Mouse (Mus musculus): ENCODE data around the gene Pdha1. TPM values are rescaled to one million over a fixed set of nuclear protein-coding genes. Genes with fewer than 3 reads are reported as not detected.

Pdha1 gene
- polyA plus RNA-seq, 1 experiment from 2014 or later: 109 TPM

- DNase-seq (ENCODE audit: low spot score): no peak
- H3K4me3 ChIP-seq (ENCODE audit: low read depth, low read length): no peak overlapping the region
- no peaks in the 10 kb centered on the region for H3K27me3 ChIP-seq (ENCODE audit: control insufficient read depth, insufficient read depth, low read length)
- 57% methylated on average over 4 of the region's 4 CpGs for WGBS
- no peaks in the 10 kb centered on the region for H3K36me3 ChIP-seq (ENCODE audit: control insufficient read depth, insufficient read depth, low read length)
- no peak for ATAC-seq (ENCODE audit: low FRiP score, low TSS enrichment)
- no peak overlapping the region for H3K27ac ChIP-seq (replicated peaks)
- H3K4me1 ChIP-seq (replicated peaks; ENCODE audit: control insufficient read depth, insufficient read depth): no peaks in the 10 kb centered on the region
- no peaks in the 10 kb centered on the region for H3K9me3 ChIP-seq (ENCODE audit: control insufficient read depth, low read length)
- TF ChIP-seq EP300 (optimal IDR thresholded peaks at IDR 0.05): no peak
- TF ChIP-seq CTCF (IDR thresholded peaks at IDR 0.05; ENCODE audit: low read depth): peak; percentile 76
- no peak overlapping the region for H3K9ac ChIP-seq (ENCODE audit: low read length)
- no peak overlapping the region for H3K4me2 ChIP-seq (replicated peaks; ENCODE audit: low read depth)
Measured at GRCm38 (mm10) chrX:160153147-160153815, 15.1 kb upstream of the Pdha1 start.

- DNase-seq (ENCODE audit: low spot score) (no peak), ATAC-seq (ENCODE audit: low FRiP score, low TSS enrichment) (no peak)
- Histone ChIP-seq H3K27ac (replicated peaks) (no peak overlapping the region), H3K27me3 (ENCODE audit: control insufficient read depth, insufficient read depth, low read length) (no peaks in the 10 kb centered on the region), H3K9me3 (ENCODE audit: control insufficient read depth, low read length) (no peaks in the 10 kb centered on the region), H3K4me2 (replicated peaks; ENCODE audit: low read depth) (no peak overlapping the region), H3K9ac (ENCODE audit: low read length) (no peak overlapping the region), H3K36me3 (ENCODE audit: control insufficient read depth, insufficient read depth, low read length) (no peaks in the 10 kb centered on the region), H3K4me1 (replicated peaks; ENCODE audit: control insufficient read depth, insufficient read depth) (no peaks in the 10 kb centered on the region), H3K4me3 (ENCODE audit: low read depth, low read length) (no peak overlapping the region)
- WGBS: 85% methylated on average over 3 of the region's 3 CpGs
- TF ChIP-seq CTCF (IDR thresholded peaks at IDR 0.05; ENCODE audit: low read depth): no peak
- TF ChIP-seq EP300 (optimal IDR thresholded peaks at IDR 0.05): no peak
Measured at GRCm38 (mm10) chrX:160148859-160149258, 10.6 kb upstream of the Pdha1 start.

- 58% methylated on average over 3 of the region's 3 CpGs for WGBS
- ATAC-seq (ENCODE audit: low FRiP score, low TSS enrichment): no peak
Measured at GRCm38 (mm10) chrX:160147406-160147805, 9.2 kb upstream of the Pdha1 start.

GRCm38 (mm10) chrX:160146806-160147205 is 8.6 kb upstream of the Pdha1 start:
- H3K4me2 ChIP-seq (replicated peaks; ENCODE audit: low read depth): no peak overlapping the region
- H3K9me3 ChIP-seq (ENCODE audit: control insufficient read depth, low read length): no peaks in the 10 kb centered on the region
- 78% methylated on average over 4 of the region's 4 CpGs for WGBS
- no peaks in the 10 kb centered on the region for H3K27me3 ChIP-seq (ENCODE audit: control insufficient read depth, insufficient read depth, low read length)
- H3K9ac ChIP-seq (ENCODE audit: low read length): no peak overlapping the region
- no peak for ATAC-seq (ENCODE audit: low FRiP score, low TSS enrichment)
- H3K4me1 ChIP-seq (replicated peaks; ENCODE audit: control insufficient read depth, insufficient read depth): no peaks in the 10 kb centered on the region
- no peak overlapping the region for H3K4me3 ChIP-seq (ENCODE audit: low read depth, low read length)
- DNase-seq (ENCODE audit: low spot score): peak; percentile 14
- no peaks in the 10 kb centered on the region for H3K36me3 ChIP-seq (ENCODE audit: control insufficient read depth, insufficient read depth, low read length)
- TF ChIP-seq EP300 (optimal IDR thresholded peaks at IDR 0.05) (no peak), CTCF (IDR thresholded peaks at IDR 0.05; ENCODE audit: low read depth) (no peak)
- no peak overlapping the region for H3K27ac ChIP-seq (replicated peaks)

More at GRCm38 (mm10) chrX:160147406-160147805, 9.2 kb upstream of the Pdha1 start:
- Histone ChIP-seq H3K9ac (ENCODE audit: low read length) (no peak overlapping the region), H3K36me3 (ENCODE audit: control insufficient read depth, insufficient read depth, low read length) (no peaks in the 10 kb centered on the region), H3K4me1 (replicated peaks; ENCODE audit: control insufficient read depth, insufficient read depth) (no peaks in the 10 kb centered on the region), H3K4me3 (ENCODE audit: low read depth, low read length) (no peak overlapping the region), H3K4me2 (replicated peaks; ENCODE audit: low read depth) (no peak overlapping the region), H3K27me3 (ENCODE audit: control insufficient read depth, insufficient read depth, low read length) (no peaks in the 10 kb centered on the region), H3K9me3 (ENCODE audit: control insufficient read depth, low read length) (no peaks in the 10 kb centered on the region), H3K27ac (replicated peaks) (no peak overlapping the region)
- no peak for DNase-seq (ENCODE audit: low spot score)
- TF ChIP-seq CTCF (IDR thresholded peaks at IDR 0.05; ENCODE audit: low read depth) (no peak), EP300 (optimal IDR thresholded peaks at IDR 0.05) (no peak)

- TF ChIP-seq CTCF (IDR thresholded peaks at IDR 0.05; ENCODE audit: low read depth): no peak
- no peak for TF ChIP-seq EP300 (optimal IDR thresholded peaks at IDR 0.05)
- ATAC-seq (ENCODE audit: low FRiP score, low TSS enrichment): peak; percentile 46; the same call in 1 of the 2 replicates
- Histone ChIP-seq H3K27ac (replicated peaks) (peak overlapping the region; percentile 95), H3K4me2 (replicated peaks; ENCODE audit: low read depth) (peak overlapping the region; percentile 53), H3K36me3 (ENCODE audit: control insufficient read depth, insufficient read depth, low read length) (no peaks in the 10 kb centered on the region), H3K9ac (ENCODE audit: low read length) (peak overlapping the region; percentile 78), H3K4me1 (replicated peaks; ENCODE audit: control insufficient read depth, insufficient read depth) (no peaks in the 10 kb centered on the region), H3K4me3 (ENCODE audit: low read depth, low read length) (peak overlapping the region; percentile 65), H3K27me3 (ENCODE audit: control insufficient read depth, insufficient read depth, low read length) (no peaks in the 10 kb centered on the region), H3K9me3 (ENCODE audit: control insufficient read depth, low read length) (no peaks in the 10 kb centered on the region)
- DNase-seq (ENCODE audit: low spot score): peak; percentile 39
- WGBS: 23% methylated on average over 18 of the region's 18 CpGs
Measured at GRCm38 (mm10) chrX:160137177-160137860, 894 bp downstream of the Pdha1 start.

GRCm38 (mm10) chrX:160136153-160136552 is 2.1 kb downstream of the Pdha1 start:
- TF ChIP-seq CTCF (IDR thresholded peaks at IDR 0.05; ENCODE audit: low read depth) (no peak), EP300 (optimal IDR thresholded peaks at IDR 0.05) (no peak)
- ATAC-seq (ENCODE audit: low FRiP score, low TSS enrichment): no peak
- Histone ChIP-seq H3K27me3 (ENCODE audit: control insufficient read depth, insufficient read depth, low read length) (no peaks in the 10 kb centered on the region), H3K9me3 (ENCODE audit: control insufficient read depth, low read length) (no peaks in the 10 kb centered on the region), H3K4me1 (replicated peaks; ENCODE audit: control insufficient read depth, insufficient read depth) (no peaks in the 10 kb centered on the region), H3K4me2 (replicated peaks; ENCODE audit: low read depth) (peak overlapping the region; percentile 53), H3K4me3 (ENCODE audit: low read depth, low read length) (peak overlapping the region; percentile 19; the same call in 1 of the 2 replicates), H3K27ac (replicated peaks) (no peak overlapping the region), H3K36me3 (ENCODE audit: control insufficient read depth, insufficient read depth, low read length) (no peaks in the 10 kb centered on the region), H3K9ac (ENCODE audit: low read length) (no peak overlapping the region)
- WGBS: 38% methylated on average over 5 of the region's 5 CpGs
- no peak for DNase-seq (ENCODE audit: low spot score)
